Mouse (Mus musculus) adrenal gland, adult (tissue): ENCODE measurements around the gene Pramef17.
A peak's percentile ranks its signal among the peaks of the same experiment; 100 is the strongest.
"Not testable (repeated sequence)": the region's sequence is repeated elsewhere in the genome, so short reads cannot be mapped to it uniquely, and the experiment has no call there.

Experiments used
- DNase-seq, 2 experiments: peaks; one replicate each; pipeline ENCODE4 v3.0.0; 2022 to 2023; ENCODE audit warnings: low spot score in 1 of 2; ENCODE audit not compliant: inconsistent age in 2 of 2

The Pramef17 gene

GRCm38 (mm10) chr4:143994269-143994668, at the start of gene Pramef17:
Pramef17 (minus strand) TSS chr4:143994369.
- DNase-seq: not testable (repeated sequence)

GRCm38 (mm10) chr4:143988126-143988525, 6.0 kb downstream of the Pramef17 start:
- DNase-seq: peak; percentile 49 to 85

GRCm38 (mm10) chr4:143987475-143987941, 6.7 kb downstream of the Pramef17 start:
- peak; percentile 47 to 89 for DNase-seq

- peak; percentile 26 to 75 for DNase-seq
These were observed 8.4 kb downstream of the Pramef17 start for GRCm38 (mm10) chr4:143985733-143986132.

DNA sequence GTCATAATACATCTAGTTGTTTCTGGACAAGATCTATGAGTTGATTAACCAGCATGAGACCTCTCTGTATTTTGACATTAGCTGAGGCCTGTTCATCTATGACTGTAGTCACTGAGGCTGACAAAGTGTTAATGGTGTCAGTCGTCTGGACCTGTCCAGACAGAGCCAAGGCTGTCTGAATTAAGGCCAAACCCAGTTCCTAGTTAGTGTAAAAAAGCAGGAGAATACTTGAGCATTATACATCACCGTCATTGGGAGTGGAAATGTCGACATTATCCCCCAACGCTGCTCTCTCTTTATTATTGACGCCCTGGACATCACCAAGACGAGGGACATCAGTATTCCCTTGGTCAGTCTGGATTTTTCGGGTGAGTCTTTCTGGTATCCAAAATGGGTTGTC, 9.0 kb downstream of the Pramef17 start:
- peak; percentile 10 to 70 for DNase-seq

GRCm38 (mm10) chr4:143983446-143983845, 10.7 kb downstream of the Pramef17 start:
- not testable (repeated sequence) for DNase-seq

DNA sequence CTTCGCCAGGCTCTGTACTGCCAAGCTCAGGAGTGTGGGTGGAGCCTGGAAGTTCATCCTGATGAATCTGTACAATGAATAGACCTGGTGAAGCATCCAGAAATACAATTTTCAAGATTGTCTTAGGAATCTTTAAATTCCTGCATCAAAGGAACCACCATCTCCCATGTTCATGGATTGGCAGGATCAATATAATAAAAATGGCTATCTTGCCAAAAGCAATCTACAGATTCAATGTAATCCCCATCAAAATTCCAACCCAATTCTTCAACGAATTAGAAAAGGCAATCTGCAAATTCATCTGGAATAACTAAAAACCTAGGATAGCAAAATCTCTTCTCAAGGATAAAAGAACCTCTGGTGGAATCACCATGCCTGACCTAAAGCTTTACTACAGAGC, 27.3 kb downstream of the Pramef17 start, which contains the start of gene Gm13101:
Gm13101 (minus strand) TSS at position 101 of the 400 bp plus-strand sequence.
- DNase-seq: not testable (repeated sequence)

DNA sequence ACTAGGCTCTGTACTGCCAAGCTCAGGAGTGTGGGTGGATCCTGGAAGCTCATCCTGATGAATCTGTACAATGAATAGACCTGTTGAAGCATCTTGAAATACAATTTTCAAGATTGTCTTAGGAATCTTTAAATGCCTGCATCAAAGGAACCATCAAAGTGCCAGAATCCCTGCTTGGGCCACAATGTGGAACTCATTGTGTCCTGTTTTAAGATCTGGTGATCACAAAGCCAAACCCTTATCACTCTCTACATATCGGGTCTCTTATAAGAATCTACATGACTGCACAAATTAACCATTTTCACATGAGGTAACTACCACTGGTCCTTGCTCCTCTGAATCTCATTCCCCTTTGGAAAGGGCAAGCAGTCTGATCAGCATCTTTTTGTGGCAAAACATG, 43.3 kb downstream of the Pramef17 start, which contains the start of gene Pramef25:
Pramef25 (minus strand) TSS at position 101 of the 400 bp plus-strand sequence.
- not testable (repeated sequence) for DNase-seq
